Mouse (Mus musculus): ENCODE measurements around the gene Wdr13.

DNA sequence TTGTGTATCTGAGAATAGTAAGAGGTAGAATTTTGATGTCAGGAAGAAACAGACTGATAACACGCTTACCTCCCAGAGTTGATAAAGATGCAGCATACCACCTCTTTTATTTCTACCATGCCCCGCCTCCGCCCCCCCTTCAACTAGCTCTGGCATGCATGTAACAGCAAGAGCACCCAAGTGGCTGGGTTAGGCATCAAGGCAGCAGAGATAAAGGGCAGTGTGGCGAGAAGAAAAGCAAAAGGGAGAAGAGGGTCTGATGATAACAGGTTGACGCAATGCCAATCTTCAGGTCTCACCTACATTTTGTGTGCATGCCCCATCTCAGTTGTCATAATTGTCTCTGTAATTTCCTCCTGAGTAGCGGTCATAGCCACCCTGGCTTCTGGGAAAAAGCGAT lies 10.3 kb upstream of the Wdr13 start:
- TF ChIP-seq GATA1 (IDR thresholded peaks at IDR 0.05; ENCODE audit: low read length) (no peak), TAL1 (IDR thresholded peaks at IDR 0.05; ENCODE audit: low read length) (no peak)

Data from erythroblast, embryonic 14.5 days (primary cell).